Mouse (Mus musculus) bone marrow macrophage, adult 2 months (primary cell): ENCODE data around the gene Slc25a31. TPM values are rescaled to one million over a fixed set of nuclear protein-coding genes. Genes with fewer than 3 reads are reported as not detected.

Source experiments
- H3K27ac ChIP-seq: 2 replicates; pipeline ENCODE4 v1.5.1; 2012; ENCODE audit warnings: low read depth, low read length; ENCODE audit not compliant: insufficient read depth
- H3K4me1 ChIP-seq: 2 replicates; pipeline ENCODE4 v1.6.1; 2012; ENCODE audit warnings: low read length; ENCODE audit not compliant: control insufficient read depth, insufficient read depth
- H3K4me3 ChIP-seq: 2 replicates; pipeline ENCODE4 v1.5.1; 2012; ENCODE audit warnings: mild to moderate bottlenecking, low read length, moderate library complexity; ENCODE audit not compliant: insufficient read depth
- CTCF ChIP-seq: IDR thresholded peaks from 2 replicates; pipeline ENCODE4 v1.5.1; 2012; ENCODE audit warnings: low read depth, mild to moderate bottlenecking, low read length, moderate library complexity
- POLR2A ChIP-seq: IDR thresholded peaks from 2 replicates; pipeline ENCODE4 v1.6.1; 2012; ENCODE audit warnings: mild to moderate bottlenecking, low read depth, low read length, borderline replicate concordance
- polyA plus RNA-seq: library from polyadenylated mRNA; stranded (reverse); fragments of >200 nt; gene quantifications from 2 replicates; pipeline ENCODE4 v1.2.4, GENCODE M21; 2012; ENCODE audit not compliant: missing spikeins, insufficient read depth, insufficient read length

The Slc25a31 gene
- polyA plus RNA-seq, result not detected in 2 replicates

- TF ChIP-seq CTCF (no peak), POLR2A (no peak)
- Histone ChIP-seq H3K4me1 (peaks cover 14% of the 10 kb centered on the region), H3K4me3 (no peak within 1 kb of the TSS), H3K27ac (no peak within 1 kb of the TSS)
Measured at GRCm38 (mm10) chr3:40708655-40709054, at the start of gene Slc25a31. Gene Slc25a31 (plus strand): TSS chr3:40708855.

- Histone ChIP-seq H3K4me1 (peaks cover 2% of the 10 kb centered on the region; the same call in 1 of the 2 replicates), H3K4me3 (no peak overlapping the region), H3K27ac (no peak overlapping the region)
- TF ChIP-seq POLR2A (no peak), CTCF (no peak)
Measured at GRCm38 (mm10) chr3:40660231-40660630, 48.4 kb upstream of the Slc25a31 start.

GRCm38 (mm10) chr3:40666109-40666508 is 42.5 kb upstream of the Slc25a31 start:
- H3K4me1 ChIP-seq, result peaks cover 12% of the 10 kb centered on the region
- no peak for TF ChIP-seq CTCF
- TF ChIP-seq POLR2A, result no peak
- H3K4me3 ChIP-seq, result no peak overlapping the region
- H3K27ac ChIP-seq, result no peak overlapping the region

- Histone ChIP-seq H3K4me1 (peaks cover 12% of the 10 kb centered on the region), H3K27ac (no peak overlapping the region), H3K4me3 (no peak overlapping the region)
- no peak for TF ChIP-seq POLR2A
- TF ChIP-seq CTCF, result no peak
Measured at GRCm38 (mm10) chr3:40666861-40667719, 41.6 kb upstream of the Slc25a31 start.

- Histone ChIP-seq H3K4me1 (peaks cover 12% of the 10 kb centered on the region), H3K27ac (no peak overlapping the region), H3K4me3 (no peak overlapping the region)
- TF ChIP-seq POLR2A (no peak), CTCF (no peak)
Measured at GRCm38 (mm10) chr3:40668889-40669288, 39.8 kb upstream of the Slc25a31 start.

GRCm38 (mm10) chr3:40669395-40669794 is 39.3 kb upstream of the Slc25a31 start:
- Histone ChIP-seq H3K4me1 (peaks cover 12% of the 10 kb centered on the region), H3K4me3 (no peak overlapping the region), H3K27ac (no peak overlapping the region)
- TF ChIP-seq CTCF (no peak), POLR2A (no peak)

- H3K27ac ChIP-seq, result no peak overlapping the region
- no peak overlapping the region for H3K4me3 ChIP-seq
- TF ChIP-seq CTCF, result no peak
- no peak for TF ChIP-seq POLR2A
- H3K4me1 ChIP-seq, result peaks cover 8% of the 10 kb centered on the region
Measured at GRCm38 (mm10) chr3:40673515-40673914, 35.1 kb upstream of the Slc25a31 start.

- H3K4me1 ChIP-seq, result no peaks in the 10 kb centered on the region
- no peak overlapping the region for H3K4me3 ChIP-seq
- TF ChIP-seq CTCF (no peak), POLR2A (no peak)
- no peak overlapping the region for H3K27ac ChIP-seq
Measured at GRCm38 (mm10) chr3:40674873-40675405, 33.7 kb upstream of the Slc25a31 start.

GRCm38 (mm10) chr3:40678856-40679255 is 29.8 kb upstream of the Slc25a31 start:
- H3K4me1 ChIP-seq, result peaks cover 9% of the 10 kb centered on the region; the same call in 1 of the 2 replicates
- no peak overlapping the region for H3K27ac ChIP-seq
- no peak overlapping the region for H3K4me3 ChIP-seq
- no peak for TF ChIP-seq POLR2A
- no peak for TF ChIP-seq CTCF

- Histone ChIP-seq H3K27ac (no peak overlapping the region), H3K4me1 (peaks cover 9% of the 10 kb centered on the region; the same call in 1 of the 2 replicates), H3K4me3 (no peak overlapping the region)
- TF ChIP-seq POLR2A, result no peak
- no peak for TF ChIP-seq CTCF
Measured at GRCm38 (mm10) chr3:40682404-40682803, 26.3 kb upstream of the Slc25a31 start.
